Mouse (Mus musculus) thymus, postnatal 25 days (tissue): ENCODE results near the gene Nprl3.
A peak's percentile ranks its signal among the peaks of the same experiment; 100 is the strongest.
"Not testable (repeated sequence)": the region's sequence is repeated elsewhere in the genome, so short reads cannot be mapped to it uniquely, and the experiment has no call there.

Experiments used
- DNase-seq: peaks from one replicate; pipeline ENCODE4 v3.0.0; 2022

The Nprl3 gene

GRCm38 (mm10) chr11:32283091-32283777 lies 15.7 kb upstream of the Nprl3 start, which contains the start of gene Hba-a1:
Hba-a1 (plus strand) TSS chr11:32283511.
- not testable (repeated sequence) for DNase-seq

- DNase-seq, result no peak
These were observed 14.1 kb upstream of the Nprl3 start for GRCm38 (mm10) chr11:32281416-32282144.

- no peak for DNase-seq
These were observed 13.1 kb upstream of the Nprl3 start for GRCm38 (mm10) chr11:32280646-32281045.

- no peak for DNase-seq
These were observed 11.0 kb upstream of the Nprl3 start for GRCm38 (mm10) chr11:32278458-32278957.

GRCm38 (mm10) chr11:32277736-32278457 lies 10.4 kb upstream of the Nprl3 start:
- no peak for DNase-seq

- DNase-seq, result no peak
These were observed 8.8 kb upstream of the Nprl3 start, which contains the start of gene Hba-x for GRCm38 (mm10) chr11:32276347-32276746. Hba-x (plus strand) TSS chr11:32276400.

- no peak for DNase-seq
These were observed 3.7 kb upstream of the Nprl3 start for GRCm38 (mm10) chr11:32271178-32271577.

GRCm38 (mm10) chr11:32268952-32269351 lies 1.4 kb upstream of the Nprl3 start:
- no peak for DNase-seq

- DNase-seq, result peak; percentile 8
These were observed 457 bp upstream of the Nprl3 start for GRCm38 (mm10) chr11:32267964-32268363.

GRCm38 (mm10) chr11:32266776-32267175 lies 731 bp downstream of the Nprl3 start:
- DNase-seq, result no peak

- no peak for DNase-seq
These were observed 1.3 kb downstream of the Nprl3 start for GRCm38 (mm10) chr11:32266194-32266593.

GRCm38 (mm10) chr11:32265117-32265738 lies 2.3 kb downstream of the Nprl3 start:
- no peak for DNase-seq

- DNase-seq, result no peak
These were observed 4.7 kb downstream of the Nprl3 start for GRCm38 (mm10) chr11:32262674-32263415.

- no peak for DNase-seq
These were observed 10.9 kb downstream of the Nprl3 start for GRCm38 (mm10) chr11:32256566-32256965.

- no peak for DNase-seq
These were observed 11.4 kb downstream of the Nprl3 start for GRCm38 (mm10) chr11:32256146-32256545.

GRCm38 (mm10) chr11:32253121-32253520 lies 14.4 kb downstream of the Nprl3 start:
- no peak for DNase-seq

GRCm38 (mm10) chr11:32250880-32251763 lies 16.4 kb downstream of the Nprl3 start:
- DNase-seq, result no peak

GRCm38 (mm10) chr11:32248350-32248749 lies 19.2 kb downstream of the Nprl3 start:
- DNase-seq, result no peak

GRCm38 (mm10) chr11:32247068-32247467 lies 20.4 kb downstream of the Nprl3 start:
- peak; percentile 47 for DNase-seq

- no peak for DNase-seq
These were observed 21.9 kb downstream of the Nprl3 start for GRCm38 (mm10) chr11:32245614-32246013.

- DNase-seq, result no peak
These were observed 22.9 kb downstream of the Nprl3 start for GRCm38 (mm10) chr11:32244617-32245016.
